Mouse (Mus musculus) thymus, postnatal 25 days (tissue): ENCODE results near the gene Axin1.
A peak's percentile ranks its signal among the peaks of the same experiment; 100 is the strongest.

ENCODE experiments used
- DNase-seq: peaks from one replicate; pipeline ENCODE4 v3.0.0; 2022

The Axin1 gene

GRCm38 (mm10) chr17:26243471-26244100, 105.1 kb downstream of the Axin1 start:
- DNase-seq = peak; percentile 57

GRCm38 (mm10) chr17:26244101-26244841, 105.8 kb downstream of the Axin1 start, which contains the start of gene Fam234a:
Gene Fam234a (minus strand): TSS chr17:26244242.
- peak; percentile 88 for DNase-seq
